Mouse (Mus musculus) monocyte, adult 5-6 weeks (primary cell): ENCODE data around the gene Gm49776. TPM values are rescaled to one million over a fixed set of nuclear protein-coding genes. Genes with fewer than 3 reads are reported as not detected.
"Not testable (repeated sequence)": the region's sequence is repeated elsewhere in the genome, so short reads cannot be mapped to it uniquely, and the experiment has no call there.

Experiments used
- ATAC-seq: fragments of 153-309, 156-312 bp; replicated peaks from 2 replicates; pipeline ENCODE4 v1.8.0; 2017; ENCODE audit warnings: mild to moderate bottlenecking; ENCODE audit not compliant: low TSS enrichment, insufficient number of reproducible peaks, severe bottlenecking, poor library complexity, low FRiP score
- total RNA-seq: library from RNA; stranded (forward); fragments of 200-1000, 200-491, 200-594 nt; gene quantifications from 3 replicates; pipeline ENCODE4 v1.2.3, GENCODE M21; 2017

The Gm49776 gene
- total RNA-seq, 1 experiment from 2014 or later: not detected

DNA sequence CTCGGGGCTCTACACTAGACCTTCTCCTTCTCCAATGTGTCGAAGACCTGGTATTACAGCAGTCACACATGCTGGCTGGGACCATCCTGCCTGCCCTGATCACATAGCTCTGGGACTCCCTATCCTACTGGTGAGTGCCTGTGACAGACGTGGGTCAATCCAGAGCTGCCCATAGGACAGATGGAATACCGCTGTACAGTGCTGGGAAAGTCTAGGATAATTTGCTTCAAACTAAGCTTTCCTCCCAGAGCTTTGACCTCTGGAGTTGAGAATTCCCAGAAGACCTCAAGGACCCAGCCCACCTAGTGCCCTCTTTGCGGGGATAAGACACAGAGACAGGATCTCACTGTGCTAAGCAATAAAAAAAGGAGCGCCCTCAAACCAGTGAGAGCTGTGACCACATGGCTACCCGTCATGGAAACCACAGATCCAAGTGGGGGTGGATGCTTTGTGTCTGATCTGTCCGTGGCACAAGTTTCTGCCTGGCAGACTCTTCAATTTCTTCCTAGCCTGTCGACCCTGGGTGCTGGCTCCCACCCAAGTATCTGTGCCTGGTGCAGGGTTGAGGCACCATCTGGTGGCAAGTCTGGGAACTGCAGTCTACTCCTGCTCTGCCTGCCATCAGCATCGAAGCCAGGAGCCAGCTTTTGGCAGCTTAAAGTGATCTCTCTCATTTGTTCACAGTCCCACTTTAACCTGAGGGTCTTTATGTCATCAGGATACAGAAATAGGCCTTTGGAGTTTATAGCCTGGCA lies 46.5 kb downstream of the Gm49776 start:
- 0 out of 2 replicates have a peak, but pooled peaks have one; percentile 37 for ATAC-seq

DNA sequence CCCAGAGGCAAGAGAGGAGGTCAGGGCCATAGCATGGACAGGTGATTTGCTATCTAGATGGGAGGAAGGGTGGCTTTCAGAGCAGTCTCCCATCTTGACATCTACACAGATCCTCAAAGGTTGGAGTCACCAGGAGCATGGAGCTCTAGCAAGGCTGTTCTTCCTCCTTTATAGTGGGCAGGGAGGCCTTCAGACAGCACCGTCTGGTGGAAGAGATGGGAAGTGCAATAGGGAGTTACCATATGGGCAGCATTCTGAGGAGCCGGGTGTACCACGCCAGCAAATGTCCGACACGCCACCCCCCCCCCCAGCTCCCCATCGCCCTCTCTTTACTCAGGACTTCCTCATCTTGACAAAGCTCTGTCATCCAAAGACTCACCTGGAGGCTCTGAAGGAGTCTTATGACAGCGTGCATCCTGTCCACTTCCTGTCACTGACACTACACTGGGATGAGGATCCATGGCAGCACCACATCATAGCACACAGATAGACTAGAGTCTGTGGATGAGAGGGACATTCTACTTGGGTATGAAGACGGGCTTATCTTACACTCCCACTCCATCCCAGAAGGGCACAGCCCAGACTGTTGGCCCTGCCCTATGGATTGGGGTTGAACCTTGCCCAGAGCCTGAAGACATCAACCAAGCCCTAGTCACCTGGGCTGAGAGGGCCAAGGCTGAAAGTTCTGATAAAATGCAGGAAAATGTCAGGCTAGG lies 47.3 kb downstream of the Gm49776 start:
- ATAC-seq: peak; percentile 51; the same call in 1 of the 2 replicates

GRCm38 (mm10) chr16:18203430-18204091 lies 54.6 kb downstream of the Gm49776 start:
- ATAC-seq: no peak

DNA sequence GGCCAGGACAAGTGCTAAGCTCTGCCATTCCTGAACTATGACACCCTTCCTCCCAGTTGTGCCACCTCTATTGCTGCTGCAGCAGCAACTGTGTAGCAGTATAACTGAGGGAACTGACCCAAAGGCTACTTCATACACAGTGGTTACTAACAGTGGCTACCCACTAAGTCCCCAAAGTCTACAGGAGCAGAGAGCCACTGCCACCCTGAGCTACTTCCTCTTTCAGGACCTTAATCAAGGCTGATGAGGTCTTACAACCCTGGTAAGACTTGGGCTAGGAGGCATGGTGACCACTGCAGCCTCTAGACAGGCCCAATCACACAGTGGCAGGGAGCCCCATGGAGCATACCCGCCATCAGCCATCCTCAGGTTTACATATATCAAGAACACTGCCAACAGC lies 56.1 kb downstream of the Gm49776 start:
- ATAC-seq: no peak

DNA sequence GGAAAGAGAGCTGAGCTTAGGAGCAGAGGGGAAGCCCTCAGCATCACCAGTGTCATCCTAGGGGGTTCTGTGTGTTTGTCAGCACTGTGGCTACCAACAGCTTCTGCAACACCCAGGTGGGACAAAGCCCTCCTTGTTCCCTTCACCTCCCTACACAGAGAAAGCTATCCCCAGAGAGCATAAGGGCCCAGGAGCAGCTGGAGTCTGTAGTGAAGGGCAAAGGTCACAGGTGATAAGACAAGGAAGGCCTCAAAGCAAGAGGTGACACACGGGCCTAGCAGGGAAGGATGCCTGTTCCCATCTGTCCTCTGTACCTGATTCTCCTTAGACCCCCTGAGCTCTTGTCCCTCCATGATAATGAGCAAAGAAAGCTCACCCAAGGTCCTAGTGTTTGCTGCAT lies 56.5 kb downstream of the Gm49776 start:
- ATAC-seq: no peak

DNA sequence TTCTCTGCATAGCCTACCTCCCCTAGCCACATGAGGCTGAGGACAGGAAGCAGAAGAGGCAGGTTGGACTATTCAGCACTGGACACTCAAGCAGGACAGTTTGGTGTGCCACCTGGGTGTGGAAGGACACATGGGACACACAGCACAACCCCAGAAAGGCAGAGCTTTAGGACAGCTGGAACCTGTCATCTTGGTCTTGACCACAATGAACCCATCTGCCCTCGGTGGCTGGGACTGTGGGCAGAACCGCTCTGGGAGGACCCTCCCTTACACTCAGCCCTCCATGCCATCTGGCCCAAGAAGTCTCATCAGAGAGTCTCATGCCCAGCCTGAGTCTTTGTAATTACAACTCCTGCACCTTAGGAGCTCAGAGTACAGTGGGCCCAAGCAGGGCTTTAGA lies 58.1 kb downstream of the Gm49776 start:
- ATAC-seq: no peak

DNA sequence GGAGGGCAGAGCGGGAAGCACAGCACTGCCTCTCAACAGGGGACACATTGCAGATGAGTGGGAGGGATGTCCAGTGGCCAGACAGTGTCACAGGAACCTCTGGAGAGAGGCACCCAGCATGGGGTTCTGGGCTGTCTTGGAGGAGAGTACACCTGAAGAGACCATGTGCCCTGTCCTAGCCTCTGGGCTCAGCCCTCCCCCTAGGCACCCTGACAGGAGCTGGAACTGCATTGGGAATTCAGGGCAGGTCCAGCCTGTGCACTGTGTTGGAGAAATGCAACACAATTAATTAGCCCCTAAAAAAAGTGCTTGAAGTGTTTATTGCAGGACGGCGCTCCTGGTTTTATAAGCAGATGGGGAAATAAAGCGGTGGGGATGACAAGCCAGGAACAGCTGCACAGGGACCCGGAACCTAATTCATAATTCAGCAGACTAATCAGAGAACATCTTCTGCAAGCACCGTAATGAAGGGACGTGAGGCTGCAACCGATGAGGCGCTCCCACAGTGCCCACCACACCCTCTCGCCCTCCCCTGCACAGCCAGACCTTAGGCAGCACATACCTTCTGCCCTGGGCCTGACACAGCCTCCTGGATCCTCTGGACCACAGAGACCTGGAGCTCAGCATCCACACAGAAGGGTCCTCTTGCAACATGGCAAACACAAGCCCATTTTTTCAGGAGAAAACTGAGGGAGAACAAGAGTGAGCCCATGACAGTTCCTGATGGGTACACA lies 59.6 kb downstream of the Gm49776 start:
- ATAC-seq: no peak

DNA sequence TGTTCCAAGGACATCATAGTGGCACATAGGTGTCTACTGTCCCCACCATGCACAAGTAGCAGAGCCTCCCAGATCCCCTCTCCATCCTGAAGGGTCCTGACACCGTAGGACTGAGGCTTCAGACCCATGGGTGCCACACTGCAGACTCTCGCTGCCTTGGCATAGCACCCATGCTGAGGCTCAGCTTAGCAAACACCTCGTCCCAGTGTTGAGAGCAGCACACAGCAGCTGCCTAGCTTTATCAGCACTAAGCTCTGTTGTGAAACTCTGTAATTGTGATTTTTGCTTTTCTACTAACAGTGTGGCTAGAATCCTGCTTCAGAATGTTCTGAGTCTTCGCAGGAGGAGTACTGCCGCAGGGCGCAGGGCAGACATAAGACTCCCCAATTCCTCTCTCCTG lies 60.2 kb downstream of the Gm49776 start:
- no peak for ATAC-seq

- ATAC-seq: not testable (repeated sequence)
These were observed 62.6 kb downstream of the Gm49776 start for GRCm38 (mm10) chr16:18195561-18195960.

Other genes with a start within 250 kb of the Gm49776 start
- 0.67 to 3.5 TPM (median 1.3 TPM) in 3 replicates for gene Dgcr6, start 205.5 kb downstream of the Gm49776 start, total RNA-seq
- gene Prodh, start 168.1 kb downstream of the Gm49776 start, total RNA-seq: 6.4 to 11.0 TPM (median 7.1 TPM) in 3 replicates
- 0.38 TPM in 1 of 3 replicates, not detected in the others for gene Rtn4r, start 130.7 kb downstream of the Gm49776 start, total RNA-seq
- gene Ccdc188, start 40.4 kb downstream of the Gm49776 start, total RNA-seq: not detected in 3 replicates
- 0.76 to 6.5 TPM (median 1.2 TPM) in 3 replicates for gene Zdhhc8, start 23.2 kb downstream of the Gm49776 start, total RNA-seq
- gene Trmt2a, start 9.6 kb downstream of the Gm49776 start, total RNA-seq: 78.5 to 79.6 TPM (median 79.2 TPM) in 3 replicates
- 90.8 to 134 TPM (median 92.1 TPM) in 3 replicates for gene Ranbp1, start 9.6 kb downstream of the Gm49776 start, total RNA-seq
- gene Dgcr8, start 30.9 kb upstream of the Gm49776 start, total RNA-seq: 33.6 to 45.3 TPM (median 37.4 TPM) in 3 replicates
- gene Tango2, start 89.8 kb upstream of the Gm49776 start, total RNA-seq: 15.3 to 37.3 TPM (median 31.7 TPM) in 3 replicates
- gene Arvcf, start 89.9 kb upstream of the Gm49776 start, total RNA-seq: 1.4 to 2.2 TPM (median 1.7 TPM) in 3 replicates
- gene Txnrd2, start 168.1 kb upstream of the Gm49776 start, total RNA-seq: 9.3 to 21.9 TPM (median 18.1 TPM) in 3 replicates
- 11.3 to 19.0 TPM (median 15.8 TPM) in 3 replicates for gene Comt, start 168.5 kb upstream of the Gm49776 start, total RNA-seq
- 0.85 to 1.4 TPM (median 1.2 TPM) in 3 replicates for gene Gnb1l, start 240.4 kb upstream of the Gm49776 start, total RNA-seq
- gene Rtl10, start 240.6 kb upstream of the Gm49776 start, total RNA-seq: 2.0 TPM in 1 of 3 replicates, not detected in the others